Mouse (Mus musculus): ENCODE measurements at regions not wholly inside any gene's neighbourhood (a gene's known extent, or its start where the extent isn't known, plus 50 kb on each side); places are given as distances from the start of the nearest gene placed in this dataset.

DNA sequence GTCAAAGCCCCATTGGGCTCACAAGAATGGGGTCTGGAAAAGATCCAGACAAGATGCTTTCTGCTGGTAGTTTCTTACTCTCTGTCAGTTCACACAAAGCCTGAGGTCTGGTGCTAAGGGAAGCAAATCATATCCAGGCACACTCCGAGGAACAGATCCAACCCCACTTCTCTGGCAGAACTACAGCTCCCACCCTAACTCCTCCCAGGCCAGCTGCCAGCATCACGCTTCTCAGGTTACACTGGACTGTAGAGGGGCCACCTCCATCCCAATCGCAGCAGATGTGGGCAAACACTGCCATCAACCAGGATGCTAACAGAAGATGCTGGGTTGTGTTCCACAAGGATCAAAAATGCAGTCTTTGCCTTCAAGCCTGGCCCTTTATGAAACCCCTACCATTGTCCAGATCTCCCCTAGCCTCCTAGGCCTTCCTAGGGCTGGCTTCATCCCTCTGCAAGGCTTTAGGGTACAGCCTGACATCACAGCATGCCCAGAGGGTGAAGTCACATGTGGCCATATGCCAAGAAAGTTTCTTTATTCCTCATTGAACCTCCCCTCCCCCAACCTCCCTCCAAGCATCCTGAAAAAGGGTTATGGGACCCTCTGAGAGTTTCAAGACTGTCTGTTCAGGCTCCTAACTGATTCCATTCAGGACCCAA, 99.6 kb upstream of the 2610301B20Rik start:
- DNase-seq (ENCODE audit: low spot score) = peak; percentile 45

DNA sequence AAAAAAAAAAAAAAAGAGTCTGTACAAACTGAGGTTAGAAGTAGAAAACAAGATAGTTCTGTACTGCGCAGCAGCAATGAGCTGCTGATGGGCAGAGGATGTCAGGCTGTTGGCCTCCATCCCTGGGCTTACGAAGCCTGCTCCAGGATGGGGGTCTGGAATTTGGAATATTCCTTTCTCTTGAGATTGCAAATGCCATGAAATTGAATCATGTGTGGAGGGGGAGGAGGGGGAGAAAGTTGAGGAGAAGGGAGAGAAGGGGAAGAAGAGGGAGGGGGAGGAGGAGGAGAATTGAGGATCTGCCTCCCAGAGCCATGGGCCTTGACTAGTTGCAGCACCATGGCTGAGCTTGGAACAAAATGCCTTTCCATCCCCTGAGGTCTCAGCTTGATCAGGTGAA, 87.6 kb upstream of the 2610301B20Rik start:
- no peak for DNase-seq (ENCODE audit: low spot score)

DNA sequence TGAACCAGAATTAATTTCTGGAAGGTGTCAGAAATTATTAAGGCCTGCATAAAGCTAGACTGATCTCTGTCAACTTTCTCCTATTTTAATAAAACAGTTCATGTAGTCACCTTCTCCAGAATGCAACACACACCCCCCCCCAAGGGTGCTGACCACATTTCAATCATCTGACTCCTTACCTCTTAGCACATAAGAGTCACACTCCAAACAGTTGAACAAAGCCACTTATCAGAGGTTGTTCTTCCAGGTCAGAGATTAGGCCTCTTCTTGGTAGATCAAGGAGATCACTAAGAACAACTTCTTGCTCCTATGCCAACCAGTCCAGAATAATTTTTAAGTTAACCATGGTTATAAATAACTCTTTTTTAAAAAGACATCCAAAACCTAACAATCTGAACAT, 86.0 kb upstream of the 2610301B20Rik start:
- no peak for DNase-seq (ENCODE audit: low spot score)

DNA sequence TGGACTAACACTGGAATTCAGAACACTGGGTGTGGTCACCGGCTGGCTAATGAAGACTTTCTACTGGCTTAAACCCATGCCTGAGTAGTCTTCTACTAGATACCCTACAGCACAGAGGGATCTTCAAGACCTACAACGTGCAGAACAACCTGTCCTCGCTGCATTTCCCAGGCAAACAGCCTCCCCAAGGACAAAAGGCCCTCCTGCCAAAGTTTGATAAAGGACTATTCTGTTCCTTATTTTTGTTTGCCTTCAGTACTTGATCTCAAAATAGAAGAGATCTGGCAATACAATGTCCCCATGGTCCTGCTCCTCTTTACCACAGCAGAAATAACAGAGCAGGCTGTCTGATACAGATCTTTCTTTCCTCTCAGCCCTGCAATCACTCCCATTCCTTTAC, 85.2 kb upstream of the 2610301B20Rik start:
- DNase-seq (ENCODE audit: low spot score) = no peak

DNA sequence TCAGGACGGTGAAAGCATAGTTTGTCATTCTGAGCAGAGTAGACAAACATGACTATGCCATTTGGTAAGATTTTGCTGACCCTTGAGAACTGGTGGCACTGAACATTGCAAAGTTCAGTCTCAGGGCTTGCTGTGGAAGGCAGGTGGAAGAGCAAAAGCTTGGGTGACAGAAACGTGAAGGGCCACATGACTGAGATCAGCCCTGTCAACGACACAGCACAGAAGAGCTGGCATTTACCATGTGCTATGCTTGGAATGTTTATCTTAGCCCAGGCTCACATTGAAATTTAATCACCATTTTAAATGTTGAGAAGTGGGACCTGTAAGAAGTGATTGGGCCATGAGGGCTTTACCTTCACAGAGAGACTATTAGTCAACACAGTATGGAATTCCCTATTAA, 81.7 kb upstream of the 2610301B20Rik start:
- DNase-seq (ENCODE audit: low spot score) = no peak

DNA sequence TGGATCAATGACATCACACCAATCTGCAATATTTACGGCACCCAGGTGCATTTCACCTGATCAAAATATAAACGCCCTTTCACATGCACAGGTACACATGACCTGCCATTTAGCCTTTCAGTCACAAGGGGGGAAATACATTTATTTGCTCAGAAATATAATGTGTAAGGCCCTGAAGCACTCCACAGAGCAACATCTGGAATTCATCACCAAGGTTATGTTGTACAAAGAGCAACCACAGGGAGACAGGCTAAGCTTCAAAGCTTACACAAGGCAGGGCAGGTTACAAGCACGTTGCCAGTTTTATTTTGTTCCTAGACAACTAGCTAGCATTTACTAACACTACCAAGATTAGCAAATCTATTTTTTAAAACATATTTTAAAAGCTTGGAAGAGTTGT, 79.8 kb upstream of the 2610301B20Rik start:
- no peak for DNase-seq (ENCODE audit: low spot score)

DNA sequence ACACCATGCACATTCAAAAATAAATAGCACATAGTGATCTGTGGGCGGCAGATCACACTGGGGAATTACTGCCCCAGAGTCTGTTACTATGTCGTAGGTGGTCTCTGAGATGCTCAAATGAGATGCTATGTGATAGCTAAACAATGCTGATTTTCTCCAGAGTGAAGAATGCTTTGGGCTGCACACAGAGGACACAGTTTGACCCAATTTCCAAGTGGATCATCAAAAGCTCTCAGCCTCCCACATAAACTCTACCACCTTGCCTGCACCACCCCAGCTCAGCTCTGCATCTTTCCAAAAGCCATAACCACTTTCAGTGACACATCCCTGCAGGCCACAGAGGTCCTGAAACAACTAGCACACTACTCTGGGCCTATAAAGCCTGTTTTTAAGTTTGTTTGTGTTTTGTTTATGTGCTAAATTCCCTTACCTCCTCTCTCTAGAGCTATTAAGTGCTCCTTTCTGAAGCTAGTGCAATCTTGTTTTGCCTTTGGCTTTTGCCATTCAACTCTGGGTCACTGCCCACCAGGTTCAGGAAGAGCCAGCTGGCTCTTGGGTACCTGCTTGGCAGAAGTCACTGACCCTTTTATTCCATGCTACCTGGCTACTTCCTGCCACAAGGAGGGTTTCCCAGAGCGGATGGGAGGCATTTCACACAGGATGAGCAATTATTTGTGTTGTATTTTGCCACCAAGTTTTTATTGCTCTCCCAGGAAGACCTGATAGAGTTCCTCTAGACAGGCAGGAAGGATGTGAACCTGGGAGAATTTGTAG, 73.3 kb upstream of the 2610301B20Rik start:
- no peak for DNase-seq (ENCODE audit: low spot score)

DNA sequence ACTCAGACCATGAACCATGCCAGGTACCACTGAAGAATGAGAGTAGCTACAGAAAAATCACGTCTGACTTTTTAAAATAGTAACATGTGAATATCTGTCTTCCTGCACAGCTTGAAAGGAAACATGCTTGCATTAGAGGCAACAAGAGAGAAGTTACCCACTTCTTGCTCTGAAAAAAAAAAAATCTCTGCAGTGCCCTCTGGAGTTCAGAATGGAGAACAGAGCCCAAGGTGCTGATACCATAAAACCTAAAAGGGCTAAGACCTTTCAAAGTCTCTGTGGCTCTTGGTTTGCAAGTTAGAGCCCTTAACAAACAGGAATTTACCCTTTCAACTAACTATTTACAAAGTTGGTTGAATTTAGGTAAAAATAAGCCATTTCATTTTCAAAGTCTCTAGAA, 69.6 kb upstream of the 2610301B20Rik start:
- DNase-seq (ENCODE audit: low spot score) = no peak

DNA sequence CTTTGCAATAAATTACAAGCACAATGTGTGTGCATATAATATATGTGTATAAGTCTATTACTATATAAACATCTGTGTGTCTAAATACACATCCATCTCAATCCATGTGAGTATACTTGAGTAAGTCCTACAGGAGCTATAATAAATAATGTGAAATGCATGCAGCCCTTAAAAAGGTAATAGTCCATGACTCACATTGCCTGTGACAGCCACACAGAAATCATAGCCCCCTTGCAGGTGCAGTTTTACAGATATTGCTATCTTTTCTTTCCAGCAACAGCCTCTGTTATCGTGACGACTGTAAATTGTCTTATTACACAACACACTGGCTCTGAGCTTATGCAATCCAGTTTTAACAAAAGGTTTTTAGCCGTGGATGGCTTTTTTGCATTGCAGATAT, 67.0 kb upstream of the 2610301B20Rik start:
- no peak for DNase-seq (ENCODE audit: low spot score)

DNA sequence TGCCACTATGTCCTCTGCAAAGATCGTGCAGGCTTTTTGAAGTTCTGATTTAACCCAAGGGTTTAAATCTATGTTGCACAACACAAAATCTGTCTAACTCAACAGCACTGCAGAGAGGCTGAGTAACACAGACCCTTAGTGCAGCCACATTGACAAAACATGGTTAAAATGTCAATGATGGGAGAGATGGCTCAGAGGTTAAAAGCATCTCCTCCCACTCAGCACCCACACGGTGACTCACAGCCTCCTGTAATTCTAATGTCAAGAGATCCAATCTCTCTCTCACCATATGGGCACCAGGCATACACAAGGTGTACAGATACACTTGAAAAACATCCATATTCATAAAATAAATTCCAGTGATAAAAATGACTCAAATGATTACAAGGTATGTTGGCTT, 61.4 kb upstream of the 2610301B20Rik start:
- DNase-seq (ENCODE audit: low spot score) = no peak
